Mouse (Mus musculus) hindbrain, embryonic 12.5 days (tissue): Measurements from ENCODE around the gene Otog. TPM values are rescaled to one million over a fixed set of nuclear protein-coding genes. Genes with fewer than 3 reads are reported as not detected.
A peak's percentile ranks its signal among the peaks of the same experiment; 100 is the strongest.

Experiments used
- ATAC-seq: fragments of 200-750 bp; cut with Nextera tagmentation; 2 replicates; pipeline ENCODE4 v1.8.0; 2017; ENCODE audit warnings: moderate TSS enrichment; ENCODE audit not compliant: low FRiP score
- H3K27ac ChIP-seq: fragments of 300-500 bp; sonication (generic); 2 replicates; pipeline ENCODE4 v1.5.1; 2016; ENCODE audit warnings: mild to moderate bottlenecking
- H3K27me3 ChIP-seq: fragments of 300-500 bp; sonication (generic); 2 replicates; pipeline ENCODE4 v1.6.1; 2016; ENCODE audit warnings: mild to moderate bottlenecking
- H3K36me3 ChIP-seq: fragments of 300-500 bp; sonication (generic); 2 replicates; pipeline ENCODE4 v1.6.1; 2016; ENCODE audit warnings: mild to moderate bottlenecking
- H3K4me1 ChIP-seq: fragments of 300-500 bp; sonication (generic); 2 replicates; pipeline ENCODE4 v1.6.1; 2016
- H3K4me2 ChIP-seq: fragments of 300-500 bp; sonication (generic); replicated peaks from 2 replicates; pipeline ENCODE4 v1.6.1; 2016; ENCODE audit warnings: mild to moderate bottlenecking
- H3K4me3 ChIP-seq: fragments of 300-500 bp; sonication (generic); 2 replicates; pipeline ENCODE4 v1.5.1; 2016; ENCODE audit warnings: mild to moderate bottlenecking
- H3K9ac ChIP-seq: fragments of 300-500 bp; sonication (generic); 2 replicates; pipeline ENCODE4 v1.6.1; 2016; ENCODE audit warnings: mild to moderate bottlenecking, moderate library complexity
- H3K9me3 ChIP-seq: fragments of 300-500 bp; sonication (generic); replicated peaks from 2 replicates; pipeline ENCODE4 v1.6.1; 2016; ENCODE audit warnings: mild to moderate bottlenecking
- WGBS: fragments of 180-500 bp; shearing (Covaris S2); methylation state at CpG from one replicate; pipeline ENCODE4 v1.1.7; 2016; 5-methylcytosine and 5-hydroxymethylcytosine counted together
- polyA plus RNA-seq: library from polyadenylated mRNA; unstranded; fragments of >200 nt; fragmentation: Nextera tagmentation; extraction: Ambion mirVana; gene quantifications from 2 replicates; pipeline ENCODE4 v1.2.1, GENCODE M21; 2016

Otog gene
- polyA plus RNA-seq, 1 experiment from 2014 or later = 4.5 TPM

DNA sequence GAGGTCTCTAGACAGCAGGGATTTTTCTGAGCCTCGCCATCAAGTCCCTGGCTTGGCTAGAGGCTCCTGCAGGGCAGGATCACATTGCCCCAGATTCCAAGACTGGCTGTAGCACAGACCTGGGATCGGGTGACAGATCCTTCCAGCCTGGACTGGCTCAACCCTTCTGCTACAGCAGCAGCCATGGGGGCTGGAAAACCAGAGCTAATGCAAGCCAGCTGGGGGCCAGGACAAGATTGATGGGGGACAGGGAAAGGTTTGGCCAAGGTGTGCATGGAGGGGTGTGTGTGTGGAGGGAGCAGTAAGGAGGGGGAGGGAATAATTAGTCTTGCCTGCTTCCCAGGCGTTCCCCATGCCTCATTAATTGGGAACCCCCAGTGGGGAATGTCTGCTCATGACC lies 99.0 kb downstream of the Otog start:
- Histone ChIP-seq H3K27ac (no peak overlapping the region), H3K9ac (no peak overlapping the region), H3K27me3 (no peaks in the 10 kb centered on the region), H3K36me3 (no peaks in the 10 kb centered on the region), H3K4me2 (no peak overlapping the region), H3K4me3 (no peak overlapping the region), H3K9me3 (peaks cover 8% of the 10 kb centered on the region; the same call in 1 of the 2 replicates), H3K4me1 (no peaks in the 10 kb centered on the region)
- no peak for ATAC-seq
- WGBS = 42% methylated on average over 3 of the region's 3 CpGs

DNA sequence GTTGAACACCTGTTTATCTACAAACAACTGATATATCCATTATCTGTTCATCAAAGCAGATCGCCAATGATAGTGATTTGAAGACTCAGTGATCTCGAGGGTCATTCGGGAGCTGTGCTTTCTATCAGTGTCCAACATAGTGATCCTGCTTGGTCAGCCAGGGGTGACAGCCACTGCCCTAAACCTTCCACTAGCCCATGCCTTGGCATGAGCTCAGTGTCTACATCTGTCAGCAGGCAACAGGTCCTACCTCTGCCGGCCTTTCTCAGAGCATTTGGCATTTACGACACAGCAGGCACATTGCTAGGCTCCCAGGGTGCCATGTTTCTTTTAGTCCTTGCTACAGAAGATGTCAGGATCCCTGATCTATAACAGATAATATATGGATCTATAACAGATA lies 99.5 kb downstream of the Otog start:
- H3K36me3 ChIP-seq = no peaks in the 10 kb centered on the region
- no peak overlapping the region for H3K4me2 ChIP-seq
- 82% methylated on average over 5 of the region's 5 CpGs for WGBS
- no peak overlapping the region for H3K9ac ChIP-seq
- no peak overlapping the region for H3K4me3 ChIP-seq
- H3K4me1 ChIP-seq = no peaks in the 10 kb centered on the region
- no peak for ATAC-seq
- peaks cover 8% of the 10 kb centered on the region; the same call in 1 of the 2 replicates for H3K9me3 ChIP-seq
- H3K27ac ChIP-seq = no peak overlapping the region
- no peaks in the 10 kb centered on the region for H3K27me3 ChIP-seq

DNA sequence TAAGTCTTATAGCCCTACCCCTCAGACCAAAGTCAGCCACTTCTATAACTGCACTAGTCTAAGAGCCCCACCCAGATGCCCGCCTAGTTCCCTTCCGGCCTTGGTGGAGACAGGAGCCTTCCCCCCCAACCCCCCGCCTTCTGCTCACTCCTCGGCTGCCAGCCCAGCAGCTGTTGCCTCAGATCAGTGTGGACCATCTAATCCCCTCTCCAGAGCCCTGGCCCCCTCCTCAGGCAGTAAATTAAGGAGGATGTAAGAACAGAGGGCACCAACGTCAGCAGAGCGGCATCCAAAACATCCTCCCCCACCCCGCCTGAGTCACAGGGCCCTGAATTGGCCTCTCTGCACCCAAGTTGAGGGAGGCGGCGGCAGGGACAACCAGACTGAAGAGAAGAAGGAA lies 100.7 kb downstream of the Otog start:
- Histone ChIP-seq H3K4me1 (no peaks in the 10 kb centered on the region), H3K9me3 (peaks cover 8% of the 10 kb centered on the region; the same call in 1 of the 2 replicates), H3K4me3 (no peak overlapping the region), H3K4me2 (no peak overlapping the region), H3K36me3 (no peaks in the 10 kb centered on the region), H3K27ac (no peak overlapping the region), H3K9ac (no peak overlapping the region), H3K27me3 (peaks cover under 1% of the 10 kb centered on the region; the same call in 1 of the 2 replicates)
- WGBS = 84% methylated on average over 9 of the region's 9 CpGs
- ATAC-seq = no peak

DNA sequence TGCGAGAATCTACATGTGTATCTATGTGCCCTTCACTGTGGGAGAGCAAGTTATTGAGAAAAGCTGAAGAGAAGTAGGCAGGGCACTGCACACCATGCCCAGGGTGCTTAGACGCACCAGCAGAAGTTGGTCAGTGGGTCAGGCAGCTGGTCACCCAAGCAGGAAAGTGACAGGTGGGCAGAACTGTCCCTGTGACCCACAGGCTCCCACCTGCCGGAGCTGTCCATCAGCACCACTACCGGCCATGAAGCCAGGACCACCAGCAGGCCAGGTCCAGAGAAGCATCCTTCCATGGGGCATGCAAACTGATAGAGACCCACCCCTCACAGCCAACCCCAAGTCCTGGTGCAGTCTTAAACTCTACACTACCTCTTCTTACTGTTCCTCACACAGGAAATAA lies 106.9 kb downstream of the Otog start:
- Histone ChIP-seq H3K4me1 (peaks cover 6% of the 10 kb centered on the region), H3K27ac (no peak overlapping the region), H3K36me3 (no peaks in the 10 kb centered on the region), H3K4me3 (no peak overlapping the region), H3K9ac (no peak overlapping the region), H3K27me3 (peaks cover 51% of the 10 kb centered on the region), H3K9me3 (no peaks in the 10 kb centered on the region), H3K4me2 (no peak overlapping the region)
- WGBS = 70% methylated on average over 4 of the region's 4 CpGs
- ATAC-seq = no peak

DNA sequence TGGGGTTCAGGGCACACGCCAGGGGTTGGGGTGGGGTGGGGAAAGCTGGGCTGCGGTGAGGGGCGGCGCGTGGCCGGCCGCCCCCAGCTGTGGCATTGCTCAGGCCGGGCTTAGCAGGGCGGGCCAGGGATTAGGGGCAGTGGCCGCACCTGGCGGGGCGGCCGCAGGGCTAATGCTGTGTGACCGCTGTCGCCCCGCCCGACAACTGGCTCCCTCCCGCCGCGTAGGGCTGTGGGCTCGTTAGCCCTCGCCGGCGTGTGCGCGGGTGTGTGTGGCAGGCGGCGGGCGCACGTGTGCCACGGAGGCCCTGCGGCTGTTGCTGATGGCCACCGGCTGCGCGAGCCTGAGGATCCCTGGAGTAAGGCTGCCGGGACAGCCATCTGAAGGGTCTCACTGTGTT lies 108.0 kb downstream of the Otog start:
- H3K27ac ChIP-seq = no peak overlapping the region
- peaks cover 51% of the 10 kb centered on the region for H3K27me3 ChIP-seq
- peaks cover 6% of the 10 kb centered on the region for H3K4me1 ChIP-seq
- ATAC-seq = no peak
- no peaks in the 10 kb centered on the region for H3K9me3 ChIP-seq
- H3K9ac ChIP-seq = peak overlapping the region; percentile 18; the same call in 1 of the 2 replicates
- H3K36me3 ChIP-seq = no peaks in the 10 kb centered on the region
- H3K4me2 ChIP-seq = peak overlapping the region; percentile 46
- 4% methylated on average over 30 of the region's 36 CpGs for WGBS
- peak overlapping the region; percentile 23 for H3K4me3 ChIP-seq

DNA sequence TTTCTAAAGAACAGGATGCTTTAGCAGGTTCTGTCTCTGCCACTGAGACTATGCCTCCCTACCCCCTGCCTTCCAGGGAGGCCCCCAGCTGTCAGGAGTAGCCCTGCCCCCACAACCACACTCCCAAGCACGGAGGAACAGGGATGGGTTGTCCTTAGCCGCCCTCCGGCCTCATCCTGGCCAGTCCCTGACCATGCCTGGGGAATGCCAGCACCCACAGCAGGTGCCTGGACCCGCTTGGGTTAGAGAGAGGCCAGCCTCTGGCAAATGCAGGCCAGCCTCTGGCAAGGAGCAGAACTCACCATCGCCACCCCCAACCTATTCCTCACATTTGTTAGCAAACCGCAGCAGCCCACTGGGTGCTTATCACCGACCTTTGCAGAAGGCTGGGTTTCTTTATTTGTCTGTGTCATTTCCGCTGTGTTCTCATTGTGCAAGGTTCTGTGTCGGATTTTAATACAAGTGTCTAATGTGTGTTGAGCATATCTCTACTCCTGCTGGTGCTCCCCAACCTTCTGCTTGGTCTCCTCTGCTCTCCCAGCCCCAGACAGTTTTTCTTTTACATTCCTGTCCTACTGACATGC lies 109.4 kb downstream of the Otog start:
- Histone ChIP-seq H3K9me3 (no peaks in the 10 kb centered on the region), H3K27ac (no peak overlapping the region), H3K36me3 (no peaks in the 10 kb centered on the region), H3K4me3 (no peak overlapping the region), H3K27me3 (peaks cover 51% of the 10 kb centered on the region), H3K9ac (no peak overlapping the region), H3K4me1 (peaks cover 6% of the 10 kb centered on the region), H3K4me2 (no peak overlapping the region)
- WGBS = 51% methylated on average over 9 of the region's 9 CpGs
- no peak for ATAC-seq

DNA sequence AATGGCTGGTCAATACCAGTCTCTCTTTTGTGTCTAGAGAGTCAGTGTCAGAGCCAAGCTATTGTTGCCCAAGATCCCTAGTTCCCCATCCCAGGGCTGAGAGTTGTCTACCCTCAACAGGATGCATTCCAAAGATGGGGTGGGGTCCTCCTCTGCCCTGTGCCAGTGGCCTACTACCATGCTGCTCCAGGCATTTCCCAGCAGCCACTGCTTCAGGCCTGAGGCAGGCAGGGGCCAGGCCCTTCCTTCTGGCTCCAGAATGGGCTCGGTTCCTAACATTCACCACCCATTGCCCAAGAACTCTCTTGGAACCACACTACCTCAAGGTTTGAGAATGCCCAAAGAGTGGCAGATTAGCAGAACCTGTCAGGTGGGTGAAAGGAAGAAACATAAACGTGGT lies 112.0 kb downstream of the Otog start:
- peaks cover 37% of the 10 kb centered on the region for H3K27me3 ChIP-seq
- H3K27ac ChIP-seq = no peak overlapping the region
- 75% methylated on average over 2 of the region's 2 CpGs for WGBS

DNA sequence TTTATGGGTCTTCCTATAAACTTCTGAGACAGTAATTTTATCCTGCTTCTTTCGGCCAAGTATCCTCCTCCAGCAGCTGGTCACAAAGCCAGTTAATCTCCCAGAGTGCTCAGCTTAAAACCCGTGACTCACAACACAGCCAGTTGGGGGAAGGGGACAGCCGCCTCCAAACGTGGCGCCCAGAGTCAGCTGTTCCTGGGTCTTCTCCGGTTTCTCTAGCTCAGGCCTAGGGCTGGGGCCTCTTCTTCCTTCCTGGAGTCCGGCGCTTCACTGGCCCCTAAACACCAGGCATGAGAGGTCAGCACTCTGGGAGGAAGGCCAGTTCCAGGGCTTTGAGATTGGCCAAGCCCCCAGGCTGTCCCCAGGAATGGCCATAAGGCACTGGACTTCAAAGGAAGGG lies 112.4 kb downstream of the Otog start:
- no peaks in the 10 kb centered on the region for H3K9me3 ChIP-seq
- peaks cover 6% of the 10 kb centered on the region for H3K4me1 ChIP-seq
- no peak overlapping the region for H3K4me3 ChIP-seq
- no peak overlapping the region for H3K4me2 ChIP-seq
- H3K27me3 ChIP-seq = peaks cover 33% of the 10 kb centered on the region
- 64% methylated on average over 8 of the region's 8 CpGs for WGBS
- no peak overlapping the region for H3K27ac ChIP-seq
- H3K36me3 ChIP-seq = no peaks in the 10 kb centered on the region
- H3K9ac ChIP-seq = no peak overlapping the region
- no peak for ATAC-seq

More for the DNA sequence above, 112.0 kb downstream of the Otog start:
- Histone ChIP-seq H3K4me2 (no peak overlapping the region), H3K4me1 (peaks cover 6% of the 10 kb centered on the region), H3K9ac (no peak overlapping the region), H3K36me3 (no peaks in the 10 kb centered on the region), H3K4me3 (no peak overlapping the region), H3K9me3 (no peaks in the 10 kb centered on the region)
- no peak for ATAC-seq

DNA sequence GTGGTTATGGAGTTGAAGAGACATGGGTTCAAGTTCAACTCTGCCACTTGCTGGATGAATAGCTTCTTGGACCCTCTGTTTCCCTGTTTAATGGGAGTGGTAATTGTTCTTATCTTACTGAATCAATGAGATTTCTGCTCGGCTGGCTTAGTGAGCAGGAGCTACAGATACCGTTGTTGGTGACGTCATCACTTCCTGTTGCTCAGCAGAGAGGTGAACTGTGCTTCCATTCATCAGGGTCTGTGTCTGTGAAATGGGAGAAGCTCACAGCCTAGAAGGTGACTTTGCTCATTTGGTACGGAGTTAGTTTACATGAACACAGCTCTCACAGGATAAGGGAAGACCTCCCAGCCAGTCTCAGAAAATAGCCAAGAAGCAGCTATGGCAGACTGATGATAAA lies 113.1 kb downstream of the Otog start:
- H3K4me2 ChIP-seq = no peak overlapping the region
- H3K27ac ChIP-seq = no peak overlapping the region
- H3K4me1 ChIP-seq = peaks cover 3% of the 10 kb centered on the region
- H3K27me3 ChIP-seq = peaks cover 26% of the 10 kb centered on the region
- 64% methylated on average over 4 of the region's 4 CpGs for WGBS
- no peak for ATAC-seq
- no peaks in the 10 kb centered on the region for H3K9me3 ChIP-seq
- no peak overlapping the region for H3K4me3 ChIP-seq
- no peak overlapping the region for H3K9ac ChIP-seq
- no peaks in the 10 kb centered on the region for H3K36me3 ChIP-seq

Other genes with a start within 250 kb of the Otog start
- 0.19 and 0.38 TPM in 2 replicates for gene Abcc6, start 210.7 kb upstream of the Otog start, polyA plus RNA-seq
- gene Nomo1, start 207.3 kb upstream of the Otog start, polyA plus RNA-seq = 35.3 and 35.8 TPM in 2 replicates
- 0.51 and 0.61 TPM in 2 replicates for gene Kcnj11, start 140.2 kb upstream of the Otog start, polyA plus RNA-seq
- 2.0 and 2.6 TPM in 2 replicates for gene Abcc8, start 61.0 kb upstream of the Otog start, polyA plus RNA-seq
- gene Ush1c, start 2.5 kb upstream of the Otog start, polyA plus RNA-seq = 2.4 and 4.1 TPM in 2 replicates
- gene Myod1, start 135.5 kb downstream of the Otog start, polyA plus RNA-seq = 2.6 and 12.1 TPM in 2 replicates
- 8.2 and 9.8 TPM in 2 replicates for gene Kcnc1, start 155.5 kb downstream of the Otog start, polyA plus RNA-seq